Comparison of ENCODE assay signal across 8 mouse cellular contexts in genomic region chr16:18108221-18108966, GRCm38 (mm10). TPM values are rescaled to one million over a fixed set of nuclear protein-coding genes. Genes with fewer than 3 reads are reported as not detected.
DNase-seq lines count a peak whose midpoint lies in the region; ATAC-seq and TF ChIP-seq lines count a peak whose summit lies in the region.

No protein-coding gene starts in this region.

- H3K36me3 ChIP-seq in testis, adult 2 months (ENCODE audit: control insufficient read depth, insufficient read depth, low read length) = no peaks in the 10 kb centered on the region
- no peaks in the 10 kb centered on the region for H3K36me3 ChIP-seq in kidney, embryonic 14.5 days (ENCODE audit: control insufficient read depth, insufficient read depth, low read length)
- no peaks in the 10 kb centered on the region for H3K36me3 ChIP-seq in liver, embryonic 12.5 days
- H3K36me3 ChIP-seq in myocyte (ENCODE audit: control insufficient read depth, insufficient read depth) = no peaks in the 10 kb centered on the region
- no peaks in the 10 kb centered on the region for H3K36me3 ChIP-seq in stomach, embryonic 15.5 days

- no peak for DNase-seq in testis, postnatal 14 days (ENCODE audit: low spot score)

- no peak overlapping the region for H3K9ac ChIP-seq in kidney, embryonic 14.5 days (ENCODE audit: low read depth, low read length)
- H3K9ac ChIP-seq in liver, embryonic 12.5 days = no peak overlapping the region
- no peak overlapping the region for H3K9ac ChIP-seq in stomach, embryonic 15.5 days

- TF ChIP-seq CTCF in testis, adult 2 months (IDR thresholded peaks at IDR 0.05; ENCODE audit: control insufficient read depth, insufficient read depth, insufficient replicate concordance, low read depth, low read length) = peak; percentile 66; the same call in 1 of the 2 replicates
- peak; percentile 96 for TF ChIP-seq CTCF in cortical plate, adult 2 months (IDR thresholded peaks at IDR 0.05; ENCODE audit: extremely low read depth, insufficient read depth, low read length)

- no peak overlapping the region for H3K4me2 ChIP-seq in kidney, embryonic 14.5 days (replicated peaks; ENCODE audit: low read depth, low read length)
- H3K4me2 ChIP-seq in liver, embryonic 12.5 days = no peak overlapping the region
- H3K4me2 ChIP-seq in myocyte (ENCODE audit: low read depth) = no peak overlapping the region
- no peak overlapping the region for H3K4me2 ChIP-seq in stomach, embryonic 15.5 days

- 54% methylated on average over 5 of the region's 5 CpGs for WGBS in kidney, embryonic 14.5 days
- WGBS in liver, embryonic 12.5 days (ENCODE audit: insufficient replicate concordance) = 45% methylated on average over 5 of the region's 5 CpGs
- WGBS in stomach, embryonic 15.5 days = 54% methylated on average over 5 of the region's 5 CpGs

- no peak overlapping the region for H3K4me3 ChIP-seq in testis, adult 2 months (ENCODE audit: control insufficient read depth, low read depth, low read length)
- H3K4me3 ChIP-seq in cortical plate, adult 2 months (ENCODE audit: insufficient read depth, low read length) = no peak overlapping the region
- no peak overlapping the region for H3K4me3 ChIP-seq in kidney, embryonic 14.5 days (ENCODE audit: low read length)
- H3K4me3 ChIP-seq in liver, embryonic 12.5 days = no peak overlapping the region
- no peak overlapping the region for H3K4me3 ChIP-seq in myocyte
- no peak overlapping the region for H3K4me3 ChIP-seq in stomach, embryonic 15.5 days (replicated peaks)

- peak; percentile 87 for ATAC-seq in granulocyte monocyte progenitor cell, adult 5-6 weeks (replicated peaks; ENCODE audit: poor library complexity, severe bottlenecking)
- ATAC-seq in kidney, embryonic 14.5 days (ENCODE audit: low FRiP score, low TSS enrichment) = peak; percentile 72
- ATAC-seq in liver, embryonic 12.5 days = peak; percentile 55
- ATAC-seq in stomach, embryonic 15.5 days (ENCODE audit: insufficient read depth, low FRiP score, low read depth) = peak; percentile 52; the same call in 1 of the 2 replicates

- H3ac ChIP-seq in myocyte (ENCODE audit: control insufficient read depth, insufficient read length) = no peak overlapping the region

- TF ChIP-seq POLR2A in testis, adult 2 months (IDR thresholded peaks at IDR 0.05; ENCODE audit: control insufficient read depth, low read depth, low read length) = no peak
- no peak for TF ChIP-seq POLR2A in cortical plate, adult 2 months (IDR thresholded peaks at IDR 0.05; ENCODE audit: extremely low read depth, insufficient read depth, low read length)
- TF ChIP-seq POLR2A in myocyte (IDR thresholded peaks at IDR 0.05; ENCODE audit: insufficient read length, low read depth) = no peak

- no peaks in the 10 kb centered on the region for H3K79me2 ChIP-seq in myocyte (ENCODE audit: control insufficient read depth, insufficient read depth)

- no peak overlapping the region for H3K27ac ChIP-seq in testis, adult 2 months (ENCODE audit: control insufficient read depth, insufficient read depth, low read depth, low read length)
- H3K27ac ChIP-seq in cortical plate, adult 2 months (ENCODE audit: insufficient read depth, low read length) = no peak overlapping the region
- H3K27ac ChIP-seq in kidney, embryonic 14.5 days (ENCODE audit: low read depth, low read length) = no peak overlapping the region
- H3K27ac ChIP-seq in liver, embryonic 12.5 days = no peak overlapping the region
- no peak overlapping the region for H3K27ac ChIP-seq in stomach, embryonic 15.5 days

- H3K9me3 ChIP-seq in kidney, embryonic 14.5 days (ENCODE audit: control insufficient read depth, low read length) = peaks cover 14% of the 10 kb centered on the region; the same call in 1 of the 2 replicates
- H3K9me3 ChIP-seq in liver, embryonic 12.5 days (replicated peaks) = 0 out of 2 replicates have a peak, but pooled peaks cover 11% of the 10 kb centered on the region
- H3K9me3 ChIP-seq in stomach, embryonic 15.5 days = no peaks in the 10 kb centered on the region

- H3K4me1 ChIP-seq in testis, adult 2 months (ENCODE audit: control insufficient read depth, insufficient read depth, low read length) = no peaks in the 10 kb centered on the region
- H3K4me1 ChIP-seq in cortical plate, adult 2 months (ENCODE audit: control insufficient read depth, insufficient read depth, low read length) = no peaks in the 10 kb centered on the region
- no peaks in the 10 kb centered on the region for H3K4me1 ChIP-seq in kidney, embryonic 14.5 days (ENCODE audit: control insufficient read depth, insufficient read depth, low read length)
- H3K4me1 ChIP-seq in liver, embryonic 12.5 days = no peaks in the 10 kb centered on the region
- H3K4me1 ChIP-seq in stomach, embryonic 15.5 days = 0 out of 2 replicates have a peak, but pooled peaks cover 3% of the 10 kb centered on the region

- H3K27me3 ChIP-seq in testis, adult 2 months (ENCODE audit: control insufficient read depth, insufficient read depth, low read length) = no peaks in the 10 kb centered on the region
- no peaks in the 10 kb centered on the region for H3K27me3 ChIP-seq in kidney, embryonic 14.5 days (ENCODE audit: control insufficient read depth, insufficient read depth, low read length)
- no peaks in the 10 kb centered on the region for H3K27me3 ChIP-seq in liver, embryonic 12.5 days (replicated peaks)
- H3K27me3 ChIP-seq in myocyte (ENCODE audit: control insufficient read depth, insufficient read depth, insufficient read length) = no peaks in the 10 kb centered on the region
- no peaks in the 10 kb centered on the region for H3K27me3 ChIP-seq in stomach, embryonic 15.5 days (replicated peaks)

TF ChIP-seq in myocyte, 11 proteins besides CTCF, POLR2A, EP300 and RAD21:
- no peak for TF ChIP-seq MAX (IDR thresholded peaks at IDR 0.05; ENCODE audit: low read depth)
- TF ChIP-seq CEBPB (IDR thresholded peaks at IDR 0.05; ENCODE audit: insufficient read depth, poor library complexity, severe bottlenecking) = peak; percentile 84; the same call in 1 of the 2 replicates

RNA-seq across cellular contexts. Expression of gene Prodh, which starts 18.4 kb away (rescaled TPM):
- polyA plus RNA-seq in testis, adult 2 months (2012; rRNA removed) = 4.4 and 5.1 TPM in 2 replicates
- polyA plus RNA-seq in cortical plate, adult 2 months (2012; rRNA removed) = 72.7 and 86.0 TPM in 2 replicates
- total RNA-seq in granulocyte monocyte progenitor cell, adult 5-6 weeks (2014; fragmentation: Nextera tagmentation) = 30.0 and 39.3 TPM in 2 replicates
- total RNA-seq in granulocyte monocyte progenitor cell, adult 5-6 weeks (2017) = 57.8 and 64.9 TPM in 2 replicates
- 21.5 and 21.6 TPM in 2 replicates for polyA plus RNA-seq in kidney, embryonic 14.5 days (2014; fragmentation: Nextera tagmentation; extraction: Ambion mirVana)
- polyA plus RNA-seq in liver, embryonic 12.5 days (2016; fragmentation: Nextera tagmentation; extraction: Ambion mirVana) = 8.6 and 10.1 TPM in 2 replicates
- 3.0 TPM for polyA plus RNA-seq in myocyte (2012; fragmentation: generic; extraction: Trizol)
- 13.1 and 14.8 TPM in 2 replicates for polyA plus RNA-seq in stomach, embryonic 15.5 days (2015; fragmentation: Nextera tagmentation; extraction: Ambion mirVana)

RNA-seq across cellular contexts. Expression of gene Rtn4r, which starts 19.0 kb away (rescaled TPM):
- 0.11 and 0.18 TPM in 2 replicates for polyA plus RNA-seq in testis, adult 2 months (2012; rRNA removed)
- 225 and 233 TPM in 2 replicates for polyA plus RNA-seq in cortical plate, adult 2 months (2012; rRNA removed)
- 4.5 and 14.7 TPM in 2 replicates for total RNA-seq in granulocyte monocyte progenitor cell, adult 5-6 weeks (2014; fragmentation: Nextera tagmentation)
- 2.7 and 2.9 TPM in 2 replicates for total RNA-seq in granulocyte monocyte progenitor cell, adult 5-6 weeks (2017)
- 3.6 and 4.7 TPM in 2 replicates for polyA plus RNA-seq in kidney, embryonic 14.5 days (2014; fragmentation: Nextera tagmentation; extraction: Ambion mirVana)
- polyA plus RNA-seq in liver, embryonic 12.5 days (2016; fragmentation: Nextera tagmentation; extraction: Ambion mirVana) = 0.65 and 0.68 TPM in 2 replicates
- 0.26 TPM for polyA plus RNA-seq in myocyte (2012; fragmentation: generic; extraction: Trizol)
- polyA plus RNA-seq in stomach, embryonic 15.5 days (2015; fragmentation: Nextera tagmentation; extraction: Ambion mirVana) = 3.0 and 4.3 TPM in 2 replicates

RNA-seq across cellular contexts. Expression of gene Dgcr6, which starts 55.7 kb away (rescaled TPM):
- 315 and 372 TPM in 2 replicates for polyA plus RNA-seq in testis, adult 2 months (2012; rRNA removed)
- polyA plus RNA-seq in cortical plate, adult 2 months (2012; rRNA removed) = 113 and 120 TPM in 2 replicates
- total RNA-seq in granulocyte monocyte progenitor cell, adult 5-6 weeks (2014; fragmentation: Nextera tagmentation) = 22.3 and 53.9 TPM in 2 replicates
- total RNA-seq in granulocyte monocyte progenitor cell, adult 5-6 weeks (2017) = 19.7 and 24.1 TPM in 2 replicates
- polyA plus RNA-seq in kidney, embryonic 14.5 days (2014; fragmentation: Nextera tagmentation; extraction: Ambion mirVana) = 99.0 and 101 TPM in 2 replicates
- 40.4 and 40.5 TPM in 2 replicates for polyA plus RNA-seq in liver, embryonic 12.5 days (2016; fragmentation: Nextera tagmentation; extraction: Ambion mirVana)
- polyA plus RNA-seq in myocyte (2012; fragmentation: generic; extraction: Trizol) = 67.2 TPM
- polyA plus RNA-seq in stomach, embryonic 15.5 days (2015; fragmentation: Nextera tagmentation; extraction: Ambion mirVana) = 77.8 and 78.2 TPM in 2 replicates

Comparison
In these comparisons a context has a peak if more than half of its experiments do, and no peak if none do; other contexts are left out.
1. RNA of gene Rtn4r, which starts 19.0 kb away (polyA plus RNA-seq): 225 to 233 TPM in cortical plate, adult 2 months; 3.6 to 4.7 TPM in kidney, embryonic 14.5 days, 3.0 to 4.3 TPM in stomach, embryonic 15.5 days, 0.65 to 0.68 TPM in liver, embryonic 12.5 days, 0.26 TPM in myocyte (single experiment) and 0.11 to 0.18 TPM in testis, adult 2 months; every median in the first group is over 10 times any median in the second.
2. Peak in every context shown above with its lines, with median percentiles within 50 percentile points of each other: ATAC-seq.